Mouse (Mus musculus): ENCODE measurements around the gene Trak1.

DNA sequence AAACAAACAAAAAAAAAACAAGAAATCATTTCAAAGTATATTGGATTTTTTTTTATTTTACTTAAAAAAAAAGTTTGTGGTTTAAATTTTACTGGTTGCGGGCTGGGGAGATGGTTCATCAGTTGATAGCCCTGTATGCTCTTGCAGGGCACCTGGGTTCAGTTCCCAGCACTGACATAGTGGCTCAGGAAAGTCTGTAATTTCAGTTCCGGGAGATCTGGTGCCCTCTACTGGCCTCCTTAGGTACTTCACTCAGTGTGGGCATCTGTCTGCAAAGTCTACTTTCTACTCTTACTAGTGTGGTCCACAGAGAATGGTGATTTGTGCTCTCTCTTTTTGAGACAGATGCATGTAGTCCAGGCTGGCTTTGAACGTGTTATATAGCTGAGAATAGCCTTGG, 12.9 kb upstream of the Trak1 start:
- TF ChIP-seq POLR2A (IDR thresholded peaks at IDR 0.05; ENCODE audit: extremely low read depth, insufficient read depth, low read length) (no peak), CTCF (IDR thresholded peaks at IDR 0.05; ENCODE audit: low read depth, low read length) (peak; percentile 44)
